Mouse (Mus musculus) testis, adult 2 months (tissue): ENCODE results near the gene Erc2. TPM values are rescaled to one million over a fixed set of nuclear protein-coding genes. Genes with fewer than 3 reads are reported as not detected.

Source experiments
- H3K27ac ChIP-seq: fragments of 200-500 bp; 2 replicates; pipeline ENCODE4 v1.5.1; 2012; ENCODE audit warnings: low read depth, low read length; ENCODE audit not compliant: control insufficient read depth, insufficient read depth
- H3K27me3 ChIP-seq: fragments of 200-500 bp; 2 replicates; pipeline ENCODE4 v1.6.1; 2012; ENCODE audit warnings: mild to moderate bottlenecking, low read length, moderate library complexity; ENCODE audit not compliant: control insufficient read depth, insufficient read depth
- H3K36me3 ChIP-seq: fragments of 200-500 bp; 2 replicates; pipeline ENCODE4 v1.6.1; 2012; ENCODE audit warnings: mild to moderate bottlenecking, low read length; ENCODE audit not compliant: control insufficient read depth, insufficient read depth
- H3K4me1 ChIP-seq: fragments of 200-500 bp; 2 replicates; pipeline ENCODE4 v1.6.1; 2012; ENCODE audit warnings: low read length; ENCODE audit not compliant: control insufficient read depth, insufficient read depth
- H3K4me3 ChIP-seq: fragments of 200-500 bp; 2 replicates; pipeline ENCODE4 v1.5.1; 2012; ENCODE audit warnings: low read depth, mild to moderate bottlenecking, low read length, moderate library complexity, mixed read lengths; ENCODE audit not compliant: control insufficient read depth
- CTCF ChIP-seq: fragments of 200-500 bp; IDR thresholded peaks from 2 replicates; pipeline ENCODE4 v1.5.1; 2012; ENCODE audit warnings: low read depth, mild to moderate bottlenecking, inconsistent platforms, low read length, moderate library complexity; ENCODE audit not compliant: control insufficient read depth, insufficient read depth, insufficient replicate concordance
- POLR2A ChIP-seq: fragments of 200-500 bp; IDR thresholded peaks from 2 replicates; pipeline ENCODE4 v1.6.1; 2012; ENCODE audit warnings: low read depth, mild to moderate bottlenecking, inconsistent platforms, low read length, moderate library complexity; ENCODE audit not compliant: control insufficient read depth
- polyA plus RNA-seq: library from polyadenylated mRNA; depleted of rRNA; stranded (reverse); fragments of >200 nt; gene quantifications from 2 replicates; pipeline ENCODE4 v1.2.3, GENCODE M21; 2012

The Erc2 gene
- polyA plus RNA-seq, 1 experiment = 2.4 TPM

DNA sequence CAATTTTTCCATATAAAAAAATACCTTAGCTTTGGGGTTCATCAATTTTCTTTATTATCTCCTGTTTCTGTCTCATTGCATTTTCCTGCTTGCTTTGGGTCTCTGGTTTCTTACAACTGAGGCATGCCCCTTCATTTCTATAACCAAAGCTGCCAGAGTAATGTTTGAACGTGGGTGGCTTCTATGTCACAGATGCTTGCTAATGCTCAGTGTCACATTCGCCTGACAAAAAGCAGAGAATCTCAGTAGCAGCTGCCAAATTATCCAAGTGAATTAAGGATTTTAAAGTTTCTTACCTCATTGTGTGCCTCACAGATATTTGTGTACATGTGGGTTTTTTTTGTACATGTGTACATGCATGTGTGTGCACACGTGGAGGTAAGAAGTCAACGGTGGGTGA lies 210.0 kb downstream of the Erc2 start:
- Histone ChIP-seq H3K4me1 (no peaks in the 10 kb centered on the region), H3K27me3 (no peaks in the 10 kb centered on the region), H3K4me3 (no peak overlapping the region), H3K27ac (no peak overlapping the region), H3K36me3 (no peaks in the 10 kb centered on the region)
- TF ChIP-seq CTCF = no peak
- TF ChIP-seq POLR2A = no peak

DNA sequence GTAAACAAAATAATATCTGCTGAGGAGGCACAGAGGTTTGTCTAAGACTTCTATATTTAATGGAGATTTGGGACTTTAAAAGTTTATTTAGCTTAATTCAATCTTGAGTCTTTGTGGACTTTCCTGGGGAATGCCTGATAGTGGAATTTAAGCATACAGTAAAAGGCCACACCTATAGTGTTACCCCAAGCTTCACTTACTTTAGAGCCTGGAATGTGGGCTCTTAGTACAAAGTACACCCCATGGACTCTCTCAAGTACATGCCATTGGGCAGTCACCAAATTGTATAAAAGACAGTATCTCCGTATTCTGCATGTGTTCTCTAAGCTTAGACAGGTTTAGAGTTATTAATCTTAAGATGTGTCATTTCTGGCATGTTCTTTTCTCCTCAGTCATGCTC lies 213.1 kb downstream of the Erc2 start:
- no peak for TF ChIP-seq CTCF
- TF ChIP-seq POLR2A = no peak
- no peak overlapping the region for H3K27ac ChIP-seq
- H3K27me3 ChIP-seq = no peaks in the 10 kb centered on the region
- H3K4me1 ChIP-seq = no peaks in the 10 kb centered on the region
- no peaks in the 10 kb centered on the region for H3K36me3 ChIP-seq
- no peak overlapping the region for H3K4me3 ChIP-seq

DNA sequence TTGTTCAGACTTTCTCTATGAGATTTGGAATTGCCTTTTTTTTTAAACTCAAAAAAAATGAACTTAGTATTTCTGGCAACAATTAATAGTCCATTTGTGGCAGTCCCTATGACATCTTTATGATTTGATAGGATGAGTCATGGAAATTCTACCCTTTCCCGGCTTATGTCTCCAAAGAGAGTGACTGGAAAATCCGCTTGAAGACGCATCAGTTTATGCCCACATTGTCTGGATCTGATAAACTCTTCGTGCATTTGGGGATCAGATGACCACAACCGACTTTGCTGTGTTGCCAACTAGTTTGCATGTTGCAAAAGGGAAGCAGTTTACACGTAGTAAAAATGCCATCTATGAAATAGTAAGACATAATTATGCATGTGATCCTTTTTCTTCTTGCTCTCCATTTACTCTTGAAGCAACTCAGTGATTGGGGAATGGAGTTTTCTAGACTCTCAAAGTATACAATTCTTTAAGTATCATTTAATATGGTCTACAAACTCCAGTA lies 215.4 kb downstream of the Erc2 start:
- no peaks in the 10 kb centered on the region for H3K36me3 ChIP-seq
- H3K27me3 ChIP-seq = no peaks in the 10 kb centered on the region
- H3K4me1 ChIP-seq = no peaks in the 10 kb centered on the region
- no peak overlapping the region for H3K4me3 ChIP-seq
- TF ChIP-seq CTCF (no peak), POLR2A (no peak)
- H3K27ac ChIP-seq = no peak overlapping the region

DNA sequence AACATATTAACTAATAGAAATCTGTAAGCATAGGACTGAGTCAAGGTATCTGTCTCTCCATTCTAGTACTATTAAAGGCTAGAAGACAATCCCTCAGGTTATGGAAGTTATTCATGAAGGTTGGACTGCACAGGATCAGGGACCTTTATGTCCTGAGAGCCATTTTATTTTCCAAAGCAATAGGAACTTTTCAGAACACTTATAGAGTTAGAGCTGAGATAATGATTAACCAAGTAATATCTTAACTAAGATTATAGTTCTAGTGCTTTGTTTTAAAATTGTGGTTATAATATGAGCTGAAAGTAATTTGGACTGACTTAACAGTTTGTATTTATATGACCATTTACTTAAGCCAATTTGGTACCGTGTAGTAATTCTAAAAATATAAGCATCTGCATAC lies 217.9 kb downstream of the Erc2 start:
- Histone ChIP-seq H3K27ac (no peak overlapping the region), H3K4me3 (no peak overlapping the region), H3K4me1 (no peaks in the 10 kb centered on the region), H3K36me3 (no peaks in the 10 kb centered on the region), H3K27me3 (no peaks in the 10 kb centered on the region)
- TF ChIP-seq CTCF (no peak), POLR2A (no peak)

DNA sequence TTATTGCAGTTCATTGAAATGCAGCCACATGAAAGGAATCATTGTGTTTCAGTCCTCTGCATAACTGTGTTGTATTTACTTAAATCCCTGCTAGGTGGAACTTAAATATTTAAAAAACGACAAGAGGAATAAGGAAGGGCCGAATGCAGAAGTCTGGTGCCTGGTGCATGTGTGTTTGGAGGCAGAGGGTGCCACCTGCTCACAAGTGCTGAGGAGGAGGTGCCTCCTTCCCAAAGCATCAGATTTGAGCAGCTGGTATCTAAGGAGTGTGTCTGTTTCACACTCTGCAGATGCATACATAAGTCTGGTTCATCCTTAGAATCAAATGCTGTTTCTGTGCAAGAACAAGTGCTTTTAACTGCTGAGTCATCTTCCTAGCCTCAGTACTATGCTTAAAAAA lies 224.6 kb downstream of the Erc2 start:
- TF ChIP-seq CTCF (no peak), POLR2A (no peak)
- H3K27me3 ChIP-seq = no peaks in the 10 kb centered on the region
- H3K27ac ChIP-seq = no peak overlapping the region
- H3K36me3 ChIP-seq = no peaks in the 10 kb centered on the region
- H3K4me1 ChIP-seq = no peaks in the 10 kb centered on the region
- no peak overlapping the region for H3K4me3 ChIP-seq

DNA sequence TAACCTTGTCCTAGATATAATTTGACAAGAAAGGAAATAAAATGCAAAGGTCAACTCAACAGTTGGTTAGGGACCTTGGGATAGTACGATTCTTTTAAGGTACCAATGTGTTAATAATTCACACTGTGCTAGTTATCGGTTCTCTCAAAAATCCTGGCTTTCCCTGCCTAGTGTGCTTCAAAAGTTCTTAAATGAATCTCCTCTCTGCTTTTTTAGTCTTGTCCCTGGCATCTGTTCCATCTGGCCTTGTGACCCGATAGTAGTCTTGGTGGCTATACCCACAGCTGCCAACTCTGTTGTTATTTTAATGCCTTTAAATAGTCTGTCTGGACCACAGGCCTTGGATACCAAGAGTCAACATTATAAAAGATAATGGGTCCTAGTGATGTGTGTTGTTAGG lies 225.1 kb downstream of the Erc2 start:
- Histone ChIP-seq H3K27me3 (no peaks in the 10 kb centered on the region), H3K27ac (no peak overlapping the region), H3K36me3 (no peaks in the 10 kb centered on the region), H3K4me3 (no peak overlapping the region), H3K4me1 (no peaks in the 10 kb centered on the region)
- no peak for TF ChIP-seq CTCF

DNA sequence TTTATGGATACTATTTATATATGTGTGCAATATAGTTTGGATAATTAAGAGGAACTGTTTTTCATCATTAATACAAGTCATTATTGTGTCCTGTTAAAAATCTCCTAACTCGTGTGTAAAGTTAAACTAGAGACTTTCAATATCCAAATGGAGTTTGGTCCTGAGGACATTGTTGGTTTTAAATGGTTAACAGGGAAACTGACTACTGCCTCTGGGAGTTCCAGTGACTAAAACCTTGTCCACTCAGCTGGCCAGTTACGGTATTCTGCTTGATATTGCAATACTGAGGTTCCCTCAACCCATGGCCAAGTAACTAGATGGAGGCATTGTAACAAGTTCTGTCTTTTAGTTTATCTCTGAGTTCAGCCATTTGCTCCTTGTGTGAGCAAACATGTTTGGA lies 229.0 kb downstream of the Erc2 start:
- Histone ChIP-seq H3K4me3 (no peak overlapping the region), H3K4me1 (no peaks in the 10 kb centered on the region), H3K27ac (no peak overlapping the region), H3K27me3 (no peaks in the 10 kb centered on the region), H3K36me3 (no peaks in the 10 kb centered on the region)
- TF ChIP-seq POLR2A (no peak), CTCF (no peak)

DNA sequence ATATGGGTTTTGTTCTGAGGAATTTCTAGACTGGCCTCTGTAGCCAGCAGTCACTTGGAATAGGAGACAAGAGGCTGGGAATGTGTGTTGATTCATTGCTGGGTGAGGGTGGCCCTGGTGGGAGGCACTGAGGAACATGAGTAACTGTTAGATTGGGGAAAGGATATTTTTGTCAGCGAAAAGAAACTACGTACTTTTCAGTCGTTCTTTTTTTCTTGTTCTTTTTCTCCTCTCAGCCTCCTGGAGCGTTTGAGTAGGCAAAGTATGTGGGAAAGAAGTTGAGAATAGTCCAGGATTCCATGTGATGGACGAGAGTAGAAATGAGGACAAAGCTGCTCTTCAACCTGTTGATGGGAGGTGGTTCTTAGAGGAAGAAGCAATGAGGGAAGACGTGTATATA lies 230.4 kb downstream of the Erc2 start:
- no peaks in the 10 kb centered on the region for H3K4me1 ChIP-seq
- TF ChIP-seq POLR2A (no peak), CTCF (no peak)
- H3K27ac ChIP-seq = no peak overlapping the region
- H3K4me3 ChIP-seq = no peak overlapping the region
- H3K27me3 ChIP-seq = no peaks in the 10 kb centered on the region
- no peaks in the 10 kb centered on the region for H3K36me3 ChIP-seq
